Mouse (Mus musculus) kidney, postnatal 14 days (tissue): Measurements from ENCODE around the gene Wbp1l.

Experiments
- DNase-seq: peaks from one replicate; pipeline ENCODE4 v3.0.0; 2022; ENCODE audit warnings: mixed read lengths

Wbp1l gene

DNA sequence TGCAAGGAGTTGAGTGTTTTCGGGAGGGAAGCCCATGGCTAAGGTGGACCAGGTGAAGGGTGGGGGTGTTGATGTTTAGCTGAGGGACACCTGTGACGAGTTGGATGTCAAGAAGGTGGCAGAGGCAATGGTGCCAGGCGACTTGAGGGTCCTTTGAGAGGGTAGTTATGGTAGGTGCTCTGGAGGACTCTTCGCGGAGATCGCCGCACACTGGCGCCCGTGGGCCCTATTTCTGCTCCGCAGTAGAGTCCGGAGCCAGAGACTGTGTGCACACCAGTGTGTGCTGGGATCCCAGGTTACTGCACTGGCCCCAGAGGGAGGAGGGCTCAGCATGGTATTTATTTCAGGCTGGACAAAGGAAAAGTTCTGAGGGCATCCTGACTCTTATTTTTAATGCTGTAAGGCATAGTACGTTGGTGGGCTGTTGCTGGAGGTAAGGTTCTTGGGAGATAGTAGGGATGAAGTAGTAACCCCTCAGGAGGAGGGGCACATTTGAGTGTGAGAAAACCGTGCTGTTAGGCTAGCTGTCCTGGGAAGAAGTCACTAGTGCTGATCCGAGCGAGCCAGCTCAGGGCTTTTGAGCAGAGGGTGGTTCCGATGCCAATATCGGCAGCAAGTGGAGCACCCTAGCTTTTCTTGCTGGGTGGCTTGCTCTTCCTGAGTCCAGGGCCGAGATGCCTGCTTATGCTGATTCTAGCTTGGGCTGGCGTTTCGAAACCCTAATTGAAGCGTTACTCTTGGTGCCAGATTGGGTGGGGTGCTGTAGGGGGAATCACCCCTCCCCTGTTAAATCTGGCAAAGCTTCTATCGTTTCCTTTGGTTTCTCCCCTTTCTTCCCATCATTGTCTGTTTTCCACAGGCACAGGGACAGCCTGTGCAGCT, 732 bp downstream of the Wbp1l start:
- peak; percentile 36 for DNase-seq

DNA sequence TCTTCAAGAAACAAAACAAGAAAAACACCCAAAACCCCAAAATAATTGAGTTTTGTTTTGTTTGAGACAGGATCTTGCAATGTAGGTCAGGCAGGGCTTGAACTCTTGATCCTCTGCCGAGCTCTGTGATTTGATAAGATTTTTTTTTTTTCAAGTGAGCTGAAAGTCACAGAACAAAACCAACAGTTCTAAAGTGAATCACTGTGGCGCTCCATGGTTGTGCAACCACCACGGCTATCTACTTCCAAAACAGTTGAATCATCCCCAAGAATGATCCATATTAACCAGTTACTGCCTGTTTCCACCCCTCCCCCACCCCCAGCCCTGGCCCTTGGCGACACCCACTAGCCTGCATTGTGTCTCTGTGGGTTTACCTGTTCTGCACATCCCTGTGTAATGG, 1.5 kb downstream of the Wbp1l start:
- DNase-seq: no peak

DNA sequence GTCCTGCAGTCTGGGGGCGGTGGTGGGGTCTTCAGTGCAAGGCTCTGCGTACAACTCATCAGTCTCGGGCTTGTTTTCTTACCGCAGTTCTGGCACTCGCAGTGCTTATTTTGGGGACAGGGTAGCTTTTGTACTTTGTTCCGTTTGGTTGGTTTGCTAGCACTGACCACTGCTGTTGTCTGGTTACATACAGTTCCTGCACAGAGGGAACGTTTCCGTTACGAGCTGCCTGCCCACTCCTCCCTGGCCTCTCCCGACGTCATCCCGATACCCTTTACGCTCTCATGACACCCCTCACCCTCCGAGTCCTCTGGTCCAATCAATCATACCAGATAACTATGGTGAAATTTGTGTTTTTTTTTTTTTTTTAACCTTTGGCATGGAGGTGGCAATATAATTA, 2.6 kb downstream of the Wbp1l start:
- DNase-seq: peak; percentile 72

DNA sequence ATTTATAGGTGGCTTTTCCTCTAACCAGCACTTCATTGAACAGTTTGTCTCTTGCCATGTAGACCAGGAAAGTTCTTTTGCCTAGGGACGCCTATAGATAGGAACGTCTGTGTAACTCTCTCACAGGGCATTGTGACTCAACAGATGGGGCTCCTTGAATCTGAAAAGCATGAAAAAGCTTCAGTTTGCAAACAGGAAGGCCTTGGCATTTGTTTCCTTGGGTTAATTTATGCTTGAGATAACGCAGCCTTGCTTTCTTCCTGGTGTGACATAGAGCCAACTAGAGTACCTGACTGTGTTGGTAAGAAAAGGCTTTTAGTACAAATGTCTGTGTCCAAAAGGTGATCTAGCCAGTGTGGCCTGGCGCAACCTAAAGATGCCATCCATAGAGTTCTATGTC, 3.5 kb downstream of the Wbp1l start:
- no peak for DNase-seq

DNA sequence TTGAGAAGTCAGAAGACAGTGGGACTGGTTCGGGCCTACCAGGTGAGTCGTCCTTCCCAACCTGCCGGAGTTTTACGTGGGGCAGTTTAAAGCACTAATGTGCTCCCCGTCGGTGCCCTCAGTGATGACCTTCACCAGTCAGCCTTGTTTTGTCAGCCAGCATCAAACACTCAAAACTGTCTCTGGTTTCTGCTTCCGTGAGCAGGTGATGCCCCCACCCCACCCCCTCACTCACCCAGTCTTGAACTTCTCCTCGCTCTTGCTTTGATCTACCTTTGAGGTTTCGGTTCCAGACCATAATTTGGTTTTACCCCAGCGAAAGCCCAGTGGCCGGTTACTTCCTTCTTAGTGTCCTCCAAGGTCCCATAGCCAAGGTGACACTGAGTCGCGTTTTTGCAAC, 7.8 kb downstream of the Wbp1l start:
- DNase-seq: no peak

DNA sequence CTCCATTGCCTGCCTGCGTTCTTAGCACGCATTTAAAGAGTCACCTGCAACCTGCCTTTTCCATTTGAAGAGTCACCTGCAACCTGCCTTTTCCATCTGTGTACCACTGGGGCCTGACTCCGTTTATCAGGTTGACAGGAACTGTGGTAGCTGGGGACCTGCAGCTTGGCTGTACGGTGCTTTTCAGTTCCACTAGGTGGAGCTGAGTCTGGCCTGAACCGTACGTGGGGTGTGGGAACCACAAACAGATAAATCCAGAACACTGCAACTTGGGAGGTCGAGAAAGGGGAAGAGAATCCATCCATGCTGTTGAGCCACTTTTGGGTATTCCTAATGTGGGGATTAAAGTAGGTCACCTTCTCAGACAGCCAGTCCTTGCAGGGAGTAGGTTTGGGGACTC, 8.5 kb downstream of the Wbp1l start:
- DNase-seq: peak; percentile 52

DNA sequence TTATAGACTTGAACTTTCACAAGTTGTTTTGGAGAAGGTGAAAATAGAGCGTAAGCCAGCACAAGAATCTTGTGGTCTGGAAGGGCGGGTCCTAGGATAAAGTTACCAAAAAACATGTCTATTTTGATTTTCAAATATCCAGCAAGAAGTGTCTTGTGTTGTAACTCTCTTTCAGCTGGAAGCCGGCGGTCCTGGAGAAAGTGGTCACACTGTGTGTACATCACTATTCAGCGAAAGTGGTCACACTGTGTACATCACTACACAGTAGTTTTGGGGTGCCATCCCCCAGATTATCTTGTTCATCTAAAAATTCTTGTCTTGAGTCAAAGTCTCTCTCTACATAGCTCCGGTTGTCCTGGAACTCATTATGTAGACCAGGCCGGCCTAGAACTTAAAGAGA, 9.3 kb downstream of the Wbp1l start:
- DNase-seq: no peak

DNA sequence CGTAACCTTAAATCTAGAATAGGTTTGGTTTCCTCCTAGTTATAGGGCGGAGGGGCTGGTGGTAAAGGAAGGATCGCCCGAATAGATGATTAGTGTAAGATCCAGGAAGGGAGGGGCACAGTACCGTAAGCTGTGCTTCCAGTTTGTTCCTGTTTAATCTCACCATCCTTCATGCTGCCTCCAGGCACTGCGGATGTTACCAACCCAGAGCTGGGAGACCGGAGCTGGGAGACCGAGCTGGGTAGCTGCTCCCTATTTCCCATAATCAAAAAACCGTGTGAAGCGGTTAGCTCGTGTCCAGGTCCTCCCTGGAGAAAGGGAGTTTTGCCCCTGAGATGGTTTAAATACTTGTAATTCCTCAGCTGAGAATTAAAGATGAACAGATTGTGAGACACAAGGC, 17.5 kb downstream of the Wbp1l start:
- DNase-seq: no peak

DNA sequence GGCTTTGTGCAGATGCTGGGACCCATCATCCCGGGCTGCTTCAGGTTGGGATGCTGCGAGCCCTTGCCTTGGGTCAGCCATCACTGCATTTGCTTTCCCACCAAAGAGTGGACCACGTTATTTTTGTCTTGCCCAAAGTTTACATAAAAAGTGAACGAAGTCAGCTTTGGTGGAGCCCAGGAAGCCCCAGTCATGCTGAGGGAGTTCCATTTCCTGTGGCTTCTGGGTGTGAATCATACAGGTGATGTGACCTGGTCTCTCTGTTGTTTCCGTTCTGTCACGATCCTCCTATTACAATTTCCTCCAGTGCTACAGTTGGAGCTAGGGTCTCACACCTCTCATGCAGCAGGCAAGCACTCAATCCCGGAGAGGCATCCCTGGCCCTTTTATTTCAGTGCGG, 18.5 kb downstream of the Wbp1l start:
- no peak for DNase-seq

DNA sequence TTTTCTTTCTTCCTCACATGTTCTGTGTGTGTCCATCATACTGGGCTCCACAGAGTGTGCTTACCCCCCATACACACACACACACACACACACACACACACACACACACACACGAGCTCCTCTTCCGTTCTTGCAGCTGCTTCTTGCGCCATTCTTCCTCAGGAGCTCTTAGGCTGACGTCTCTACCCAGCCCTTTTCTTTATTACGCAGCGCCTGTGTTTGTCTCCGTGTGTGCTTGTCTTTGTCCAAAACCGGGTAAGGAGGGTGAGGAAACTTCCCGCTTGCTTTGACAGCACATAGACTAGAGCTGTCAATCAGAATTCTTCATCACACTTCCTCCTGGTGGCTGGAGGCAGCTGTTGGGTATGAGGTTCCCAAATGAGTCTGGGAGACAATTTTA, 19.4 kb downstream of the Wbp1l start:
- DNase-seq: no peak

DNA sequence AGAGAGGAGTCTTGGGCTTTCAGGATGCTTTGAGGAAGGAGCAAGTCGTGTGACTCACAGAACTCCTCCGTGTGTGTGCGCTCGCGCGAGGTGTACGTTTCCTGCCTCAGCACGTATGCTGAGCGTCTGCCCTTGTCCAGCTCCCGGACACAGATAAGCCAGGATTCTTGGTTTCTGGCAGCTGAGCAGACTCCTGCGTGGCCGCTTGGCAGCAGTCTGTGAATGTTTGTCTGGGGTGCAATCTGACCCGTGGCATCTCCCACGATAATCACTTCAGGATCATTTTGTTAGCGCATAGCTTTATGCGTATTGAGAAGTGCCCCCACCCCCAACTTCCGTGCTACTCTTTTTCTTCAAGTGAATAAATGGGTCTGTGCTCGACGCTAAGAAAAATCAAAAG, 20.1 kb downstream of the Wbp1l start:
- DNase-seq: no peak

DNA sequence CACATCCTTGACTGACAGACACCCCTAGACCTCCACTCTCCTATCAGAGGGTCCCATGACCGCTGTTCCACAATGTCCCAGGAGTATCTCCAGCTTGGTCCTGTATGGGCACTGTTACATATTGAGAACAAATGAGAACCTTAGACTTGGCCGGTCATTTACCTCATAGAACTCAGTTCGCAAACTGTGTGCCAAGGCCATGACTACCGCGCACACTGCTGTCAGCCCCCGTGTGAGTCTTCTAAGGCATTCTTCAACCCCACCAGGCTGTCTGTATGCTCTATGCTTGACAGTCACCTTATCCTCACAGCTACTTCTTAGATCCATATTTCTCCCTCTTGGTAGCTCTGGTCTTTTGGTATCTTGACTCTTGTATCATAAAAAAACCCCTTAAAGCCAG, 20.6 kb downstream of the Wbp1l start:
- DNase-seq: no peak

DNA sequence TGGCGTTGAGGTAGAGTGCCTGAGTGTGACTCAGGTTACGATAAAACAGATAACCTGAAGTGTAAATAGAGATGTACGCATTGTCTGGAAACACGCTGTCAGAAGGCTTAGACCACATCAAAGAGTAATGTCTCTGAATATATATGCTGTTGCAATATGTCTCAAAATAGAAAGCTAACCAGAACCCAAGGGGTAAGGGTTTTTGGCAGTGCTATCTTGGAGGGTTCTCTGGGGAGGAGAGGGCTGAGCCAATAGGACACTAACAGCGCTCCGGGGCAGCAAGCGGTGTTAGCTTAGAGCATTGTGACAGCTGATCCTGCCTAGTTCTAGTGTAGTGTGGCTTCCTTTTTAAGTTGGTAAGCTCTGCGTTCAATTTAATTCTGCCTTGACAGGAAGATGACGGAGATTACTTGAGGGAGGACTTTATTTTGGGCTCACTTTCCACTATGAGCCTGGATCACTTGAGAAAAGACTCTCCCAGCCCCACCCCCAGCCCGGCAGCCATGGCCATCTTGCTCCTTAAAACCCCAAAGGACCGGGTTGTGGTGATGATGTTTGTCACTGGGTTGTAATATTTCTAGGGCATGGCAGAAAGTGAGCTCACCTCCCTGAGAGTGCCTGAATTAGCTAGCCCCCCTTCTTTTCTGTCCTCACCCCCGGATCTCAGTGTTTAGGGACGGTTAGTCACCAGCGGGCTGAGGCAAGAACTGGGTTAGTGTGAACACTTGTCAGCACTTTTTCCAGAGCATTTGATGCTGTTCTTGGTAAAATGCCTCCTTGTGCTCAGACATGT, 21.3 kb downstream of the Wbp1l start:
- DNase-seq: no peak

DNA sequence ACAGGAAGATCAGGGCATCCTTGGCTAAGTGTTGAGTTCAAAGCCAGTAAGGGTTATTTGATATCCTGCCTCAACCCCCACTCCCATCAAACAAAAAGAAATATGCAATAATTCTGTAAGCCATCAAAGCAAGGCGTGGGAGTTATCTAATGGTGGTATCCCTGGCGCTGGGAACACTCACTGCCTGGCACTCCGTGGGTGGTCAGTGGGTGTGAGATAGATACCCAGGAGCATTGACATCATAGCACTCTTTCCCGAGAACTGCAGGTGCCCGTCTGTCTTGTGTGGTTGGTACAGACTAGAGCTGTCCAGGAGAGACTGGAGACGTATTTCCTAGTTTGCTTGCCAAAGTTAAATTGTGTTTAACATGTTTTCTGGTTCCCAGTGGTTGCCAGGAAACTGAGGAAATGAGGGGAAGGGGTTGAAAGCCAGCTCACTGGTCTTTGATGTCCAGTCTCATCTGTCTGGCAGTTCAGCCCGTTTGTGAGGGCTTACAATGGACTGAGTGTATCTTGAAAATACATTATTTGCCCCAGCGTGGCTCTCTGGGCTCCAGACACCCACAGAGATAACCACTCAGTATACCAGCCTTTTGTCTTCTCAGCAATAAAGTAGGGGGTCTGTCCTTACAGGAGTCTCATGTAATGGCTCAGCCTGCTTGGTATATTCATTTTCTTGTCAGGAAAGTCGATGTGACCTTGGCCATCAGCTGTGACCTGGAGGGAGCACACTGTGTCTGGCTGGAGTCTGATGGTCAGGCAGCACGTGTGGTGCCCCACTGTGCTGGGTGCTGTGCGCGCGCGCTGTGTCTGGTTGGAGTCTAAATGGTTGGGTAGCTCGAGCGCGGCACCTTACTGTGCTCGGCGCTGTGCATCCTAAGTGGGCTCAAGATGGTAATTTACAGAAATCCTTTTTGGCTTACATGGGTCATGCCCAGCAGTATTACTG, 22.6 kb downstream of the Wbp1l start:
- DNase-seq: no peak

DNA sequence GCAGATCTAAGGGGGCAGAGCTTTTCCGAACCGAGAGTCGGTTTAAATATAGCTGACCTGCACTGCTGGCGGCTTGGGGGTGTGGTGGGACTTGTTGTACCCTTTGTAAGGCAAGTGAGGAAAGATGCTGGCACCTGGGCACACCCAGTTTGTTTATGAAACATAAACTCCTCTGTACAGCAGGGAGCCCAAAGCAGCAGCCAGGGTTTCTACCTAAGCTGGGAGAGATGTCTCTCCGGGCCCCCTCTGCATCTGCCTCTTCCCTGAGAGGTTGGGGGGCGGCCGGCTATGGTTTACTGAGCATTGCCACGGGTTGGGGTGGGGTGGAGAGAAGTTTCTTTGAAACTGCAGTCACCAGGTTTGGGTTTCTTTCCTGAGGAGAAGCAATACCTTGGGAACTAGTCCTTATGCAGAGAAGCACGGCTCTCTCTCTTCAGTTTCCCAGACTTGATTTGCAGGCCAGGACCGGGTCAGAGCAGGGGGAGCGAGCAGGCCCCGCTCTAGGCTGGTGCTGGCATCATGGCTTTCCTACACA, 23.8 kb downstream of the Wbp1l start:
- DNase-seq: no peak

DNA sequence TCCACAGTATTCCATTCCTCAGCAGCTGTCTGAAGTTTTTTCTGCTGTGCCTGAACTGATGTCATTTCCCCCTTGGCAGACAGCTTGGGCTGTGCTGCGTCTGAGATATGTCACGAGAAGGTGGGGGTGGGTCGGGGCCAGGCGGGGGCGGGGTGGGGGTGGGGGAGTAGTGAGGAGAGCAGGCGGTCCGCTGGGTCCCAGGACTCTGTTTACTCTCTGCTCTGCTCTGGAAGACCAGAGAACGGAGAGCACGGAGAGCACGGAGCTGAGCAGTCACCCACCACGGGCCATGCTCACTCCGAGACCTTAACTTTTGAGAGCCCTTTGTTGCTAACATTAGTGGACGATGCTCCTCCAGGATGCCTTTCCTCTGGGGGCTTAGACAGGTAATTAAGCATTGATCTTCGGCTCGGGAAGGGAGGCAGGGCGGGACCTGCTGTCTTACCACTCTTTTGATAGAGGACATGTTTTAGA, 24.3 kb downstream of the Wbp1l start:
- DNase-seq: peak; percentile 66

DNA sequence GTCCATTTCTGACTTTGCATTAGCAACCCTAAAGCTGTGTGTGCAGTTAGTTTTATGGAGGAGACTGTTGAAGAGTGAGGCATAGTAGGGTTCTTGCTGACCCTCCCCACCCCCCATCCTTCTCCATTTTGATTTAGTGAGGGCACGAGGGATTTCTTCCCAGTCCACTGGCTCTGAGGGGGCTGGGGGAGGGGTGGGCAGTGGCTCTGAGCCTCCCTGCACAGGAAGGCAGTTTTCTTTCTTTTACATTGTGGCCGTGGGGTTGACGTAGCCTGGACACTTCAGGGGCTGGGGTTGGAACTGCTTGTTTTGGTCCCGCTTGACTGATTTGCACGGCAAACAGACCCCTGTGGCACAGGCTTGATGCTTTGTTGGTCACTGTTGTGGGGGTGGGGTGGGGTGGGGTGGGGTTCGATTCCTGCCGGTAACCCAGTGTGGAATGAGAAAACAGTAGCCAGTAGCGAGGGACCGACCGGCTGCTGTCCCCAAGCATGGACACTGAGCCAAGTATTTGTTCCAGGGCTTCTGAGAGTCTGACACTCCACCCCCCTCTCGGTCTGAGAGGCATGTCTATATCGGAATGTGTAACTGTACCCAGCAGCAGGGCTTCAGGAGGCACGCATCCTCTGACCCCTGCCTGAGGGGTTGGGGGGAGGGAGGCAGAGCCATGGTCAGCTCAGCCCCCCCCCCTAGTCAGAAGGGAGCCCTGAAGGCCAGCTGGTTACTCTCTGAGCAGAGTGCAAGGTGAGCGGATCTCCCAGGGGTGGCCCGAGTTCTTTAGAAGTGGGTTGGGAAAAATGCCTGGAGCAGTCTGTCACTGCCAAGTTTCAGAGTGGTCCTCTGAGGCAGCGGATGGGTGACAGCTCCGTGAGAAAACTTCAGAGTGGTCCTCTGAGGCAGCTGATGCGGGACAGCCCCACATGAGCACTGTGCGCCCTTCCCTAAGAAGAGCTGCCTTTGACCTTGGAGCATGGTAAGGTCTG, 25.2 kb downstream of the Wbp1l start:
- DNase-seq: peak; percentile 77

DNA sequence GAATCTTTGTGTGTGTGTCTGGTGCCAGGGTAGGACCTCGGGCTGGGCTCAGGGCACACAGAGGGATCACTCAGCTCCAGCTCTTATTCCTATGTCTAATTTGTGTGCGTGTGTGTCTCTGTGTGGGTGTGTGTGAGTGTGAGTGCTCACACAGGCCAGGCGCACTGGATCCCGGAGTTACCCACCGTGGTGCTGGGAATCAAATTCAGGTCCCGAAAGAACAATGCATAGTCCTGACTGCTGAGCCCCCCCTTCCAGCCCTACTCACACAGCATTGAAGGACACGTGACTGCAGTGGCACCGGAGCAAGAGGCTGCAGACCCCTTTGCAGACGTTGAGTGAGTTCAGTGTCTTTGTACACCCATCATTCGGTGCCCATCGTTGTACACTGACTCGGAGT, 26.1 kb downstream of the Wbp1l start:
- no peak for DNase-seq

DNA sequence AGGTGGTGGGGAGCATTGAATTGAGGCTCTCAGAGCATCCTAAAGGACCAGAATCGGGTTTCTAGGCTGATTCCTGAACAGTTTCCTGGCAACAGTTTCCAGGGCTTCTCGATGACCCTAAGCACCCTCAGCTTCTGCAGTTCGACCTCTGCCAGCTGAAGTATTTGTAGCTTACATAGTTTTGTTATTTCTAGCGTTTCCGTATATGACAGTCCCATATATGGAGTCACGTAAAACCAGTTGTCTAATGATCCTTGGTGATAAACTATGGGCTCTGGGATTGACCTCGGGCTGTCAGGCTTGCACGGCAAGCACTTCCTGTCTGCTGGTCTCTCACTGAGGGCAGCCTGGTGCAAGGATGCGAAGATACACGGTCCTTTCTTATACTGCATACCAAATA, 26.6 kb downstream of the Wbp1l start:
- DNase-seq: no peak

DNA sequence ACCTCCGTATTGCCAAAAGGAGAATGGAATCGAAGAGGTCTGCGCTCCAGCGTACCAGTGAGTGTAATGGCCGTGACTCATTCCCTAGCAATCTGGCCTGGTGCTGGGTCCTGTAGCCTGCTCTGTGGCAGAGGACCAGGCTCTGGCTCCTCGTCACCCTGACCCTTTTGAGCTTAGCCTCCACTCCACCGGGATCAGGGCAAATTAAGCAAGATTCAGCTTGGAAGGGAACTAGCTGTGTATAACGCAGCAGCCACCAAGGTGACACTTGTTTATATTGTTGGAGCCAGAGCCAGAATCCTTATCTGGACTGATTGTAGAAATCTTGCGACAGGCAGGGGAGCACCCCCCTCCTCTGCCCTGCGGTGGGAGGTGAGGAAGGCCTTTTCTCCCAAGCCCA, 29.5 kb downstream of the Wbp1l start:
- no peak for DNase-seq

DNA sequence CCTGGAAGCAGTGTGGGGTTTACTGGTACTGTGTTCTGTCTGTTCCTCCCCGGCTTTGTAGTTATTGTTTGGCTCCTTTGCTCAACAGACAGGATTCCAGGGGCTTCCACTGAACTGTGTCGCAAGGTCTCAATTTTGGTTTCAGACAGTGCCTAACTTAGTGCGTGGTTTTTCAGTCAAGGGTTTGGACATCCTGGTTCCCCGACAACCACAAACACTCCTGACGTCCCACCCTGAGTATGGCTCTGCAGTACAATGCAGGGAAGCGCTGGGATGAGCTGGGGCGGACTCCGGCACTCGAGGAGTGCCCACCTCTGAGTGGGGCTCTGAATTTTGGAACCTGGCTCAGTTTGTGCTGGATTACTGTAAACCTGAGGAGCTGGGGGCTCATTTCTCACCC, 30.9 kb downstream of the Wbp1l start:
- no peak for DNase-seq
